Comparison of ENCODE assay signal across 30 mouse cellular contexts in the genomic region with DNA sequence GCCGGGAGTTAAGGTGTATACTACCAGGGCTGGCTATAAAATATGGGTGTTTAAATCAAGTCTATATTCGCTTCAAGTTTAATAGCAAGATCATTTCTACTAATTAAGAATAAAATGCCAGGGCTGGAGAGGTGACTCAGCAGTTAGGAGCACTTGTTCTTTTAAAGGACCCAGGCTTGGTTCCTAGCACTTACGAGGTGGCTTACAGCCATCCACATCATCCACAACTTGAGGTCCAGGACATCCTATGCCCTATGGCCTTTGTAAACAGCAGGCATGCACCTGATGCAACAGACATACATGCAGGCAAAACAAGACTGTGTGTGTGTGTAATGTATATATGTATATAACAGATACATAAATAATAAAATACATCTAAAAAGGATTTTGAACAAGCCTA. TPM values are rescaled to one million over a fixed set of nuclear protein-coding genes. Genes with fewer than 3 reads are reported as not detected.
"Had no signal": no experiment of that assay in that cellular context is flagged by ENCODE, and none has a peak within 500 bp of the region (broad histone marks: within the 10 kb centered on the region; RNA-seq: fewer than 3 reads in every experiment).

No protein-coding gene starts in this region.

- ATAC-seq: forebrain, embryonic 13.5 days; forebrain, embryonic 14.5 days; forebrain, embryonic 15.5 days; forebrain, embryonic 16.5 days; forebrain, postnatal 0 days had no signal

- H3K4me2 ChIP-seq: embryonic facial prominence, embryonic 12.5 days; embryonic facial prominence, embryonic 13.5 days; embryonic facial prominence, embryonic 15.5 days; forebrain, embryonic 12.5 days; forebrain, embryonic 13.5 days; forebrain, embryonic 15.5 days had no signal

- H3K27ac ChIP-seq: embryonic facial prominence, embryonic 10.5 days; embryonic facial prominence, embryonic 12.5 days; embryonic facial prominence, embryonic 13.5 days; embryonic facial prominence, embryonic 15.5 days; forebrain, embryonic 10.5 days; forebrain, embryonic 12.5 days; forebrain, embryonic 13.5 days; forebrain, embryonic 15.5 days; gastrocnemius, adult 2 months; heart, adult 2 months had no signal

- H3K4me3 ChIP-seq: embryonic facial prominence, embryonic 10.5 days; embryonic facial prominence, embryonic 12.5 days; embryonic facial prominence, embryonic 13.5 days; embryonic facial prominence, embryonic 15.5 days; erythroblast, embryonic 14.5 days; forebrain, embryonic 10.5 days; forebrain, embryonic 12.5 days; forebrain, embryonic 13.5 days; forebrain, embryonic 15.5 days; gastrocnemius, adult 2 months; heart, adult 2 months had no signal

- H3K9ac ChIP-seq: embryonic facial prominence, embryonic 12.5 days; embryonic facial prominence, embryonic 13.5 days; embryonic facial prominence, embryonic 15.5 days; forebrain, embryonic 12.5 days; forebrain, embryonic 13.5 days; forebrain, embryonic 15.5 days; forebrain, postnatal 0 days had no signal

- H3K27me3 ChIP-seq: embryonic facial prominence, embryonic 12.5 days; embryonic facial prominence, embryonic 13.5 days; embryonic facial prominence, embryonic 15.5 days; forebrain, embryonic 12.5 days; forebrain, embryonic 13.5 days; forebrain, embryonic 15.5 days had no signal

- H3K9me3 ChIP-seq: embryonic facial prominence, embryonic 10.5 days; embryonic facial prominence, embryonic 12.5 days; embryonic facial prominence, embryonic 13.5 days; embryonic facial prominence, embryonic 15.5 days; forebrain, embryonic 10.5 days; forebrain, embryonic 12.5 days; forebrain, embryonic 13.5 days; forebrain, embryonic 15.5 days had no signal

- H3K4me1 ChIP-seq: embryonic facial prominence, embryonic 10.5 days; embryonic facial prominence, embryonic 12.5 days; embryonic facial prominence, embryonic 13.5 days; embryonic facial prominence, embryonic 15.5 days; forebrain, embryonic 10.5 days; forebrain, embryonic 12.5 days; forebrain, embryonic 13.5 days; forebrain, embryonic 15.5 days had no signal

- DNase-seq: cerebellum, adult 2 months; cerebellum, adult 8-10 months; cerebellum, adult 9-10 months; cerebellum, adult 9-11 months; cerebellum, postnatal 10 days; cerebellum, postnatal 14 days; cerebellum, postnatal 25 days; cerebellum, postnatal 36 days; embryo, embryonic 11 days; forebrain, postnatal 0 days; gastrocnemius, adult 2 months; gastrocnemius, postnatal 10 days; gastrocnemius, postnatal 14 days; gastrocnemius, postnatal 25 days; heart, adult 18-20 months; heart, adult 2 months had no signal

RNA-seq across cellular contexts. Expression of a gene that starts 39.1 kb away (rescaled TPM):
- total RNA-seq: common myeloid progenitor, adult 5-6 weeks; gastrocnemius, adult 18-20 months; gastrocnemius, adult 2 months; gastrocnemius, adult 8-10 months; gastrocnemius, postnatal 25 days had no signal
- polyA plus RNA-seq: erythroblast, embryonic 14.5 days had no signal

RNA-seq across cellular contexts. Expression of a gene that starts 43.9 kb away (rescaled TPM):
- polyA plus RNA-seq: erythroblast, embryonic 14.5 days had no signal
